In genomic region chr13:39956017-39956416, GRCm38 (mm10) we compare ENCODE assay signal across 22 mouse cellular contexts.
A peak's percentile ranks its signal among the peaks of the same experiment; 100 is the strongest.
DNase-seq lines count a peak whose midpoint lies in the region; ATAC-seq lines count a peak whose summit lies in the region.
"Had no signal": no experiment of that assay in that cellular context is flagged by ENCODE, and none has a peak within 500 bp of the region (broad histone marks: within the 10 kb centered on the region; RNA-seq: fewer than 3 reads in every experiment).

No protein-coding gene starts in this region.

- no peak overlapping the region for H3K4me2 ChIP-seq in kidney, embryonic 16.5 days (replicated peaks; ENCODE audit: low read depth, low read length)
- H3K4me2 ChIP-seq: embryonic facial prominence, embryonic 13.5 days; embryonic facial prominence, embryonic 15.5 days; forebrain, embryonic 12.5 days had no signal

- H3K4me1 ChIP-seq in kidney, embryonic 16.5 days (ENCODE audit: insufficient read depth, low read length): no peaks in the 10 kb centered on the region
- H3K4me1 ChIP-seq: embryonic facial prominence, embryonic 13.5 days; embryonic facial prominence, embryonic 15.5 days; forebrain, embryonic 10.5 days; forebrain, embryonic 12.5 days had no signal

- H3K9me3 ChIP-seq in kidney, embryonic 16.5 days (ENCODE audit: low read length): no peaks in the 10 kb centered on the region
- H3K9me3 ChIP-seq: embryonic facial prominence, embryonic 13.5 days; embryonic facial prominence, embryonic 15.5 days; forebrain, embryonic 10.5 days; forebrain, embryonic 12.5 days had no signal

- ATAC-seq in kidney, embryonic 16.5 days (ENCODE audit: low FRiP score, low TSS enrichment): peak; percentile 81
- ATAC-seq: forebrain, embryonic 14.5 days had no signal

- H3K27ac ChIP-seq in kidney, embryonic 16.5 days (ENCODE audit: low read length): no peak overlapping the region
- H3K27ac ChIP-seq: embryonic facial prominence, embryonic 13.5 days; embryonic facial prominence, embryonic 15.5 days; forebrain, embryonic 10.5 days; forebrain, embryonic 12.5 days had no signal

- 65% methylated on average over 5 of the region's 5 CpGs for WGBS in kidney, embryonic 16.5 days

- no peak overlapping the region for H3K9ac ChIP-seq in kidney, embryonic 16.5 days (replicated peaks; ENCODE audit: low read length)
- H3K9ac ChIP-seq: embryonic facial prominence, embryonic 13.5 days; embryonic facial prominence, embryonic 15.5 days; forebrain, embryonic 12.5 days had no signal

- DNase-seq in kidney, adult 9 months: peak; percentile 8
- DNase-seq in kidney, postnatal 25 days: no peak
- DNase-seq in kidney, adult 18-20 months: no peak
- DNase-seq in kidney, postnatal 4 days: peak; percentile 5 to 19
- no peak for DNase-seq in kidney, adult 11 months
- DNase-seq: adrenal gland, adult 2 months; adrenal gland, postnatal 10 days; adrenal gland, postnatal 25 days; cerebellum, adult 11 months; cerebellum, adult 18-20 months; cerebellum, adult 8-10 months; cerebellum, adult 9-11 months; cerebellum, postnatal 14 days; cerebellum, postnatal 36 days; embryo, embryonic 11 days had no signal

- H3K27me3 ChIP-seq in kidney, embryonic 16.5 days (ENCODE audit: insufficient read depth, low read length): no peaks in the 10 kb centered on the region
- H3K27me3 ChIP-seq: embryonic facial prominence, embryonic 13.5 days; embryonic facial prominence, embryonic 15.5 days; forebrain, embryonic 12.5 days had no signal

- no peak overlapping the region for H3K4me3 ChIP-seq in kidney, embryonic 16.5 days (ENCODE audit: low read length)
- H3K4me3 ChIP-seq: embryonic facial prominence, embryonic 13.5 days; embryonic facial prominence, embryonic 15.5 days; erythroblast, embryonic 14.5 days; forebrain, embryonic 10.5 days; forebrain, embryonic 12.5 days had no signal

- no peaks in the 10 kb centered on the region for H3K36me3 ChIP-seq in kidney, embryonic 16.5 days (ENCODE audit: insufficient read depth, low read length)
- H3K36me3 ChIP-seq: embryonic facial prominence, embryonic 13.5 days; embryonic facial prominence, embryonic 15.5 days; forebrain, embryonic 10.5 days; forebrain, embryonic 12.5 days had no signal

Comparison
In these comparisons a context has a peak if more than half of its experiments do, and no peak if none do; other contexts are left out.
1. DNase-seq: peak in kidney, adult 9 months (single experiment) and kidney, postnatal 4 days (2 of 2); none in kidney, postnatal 25 days (0 of 2), kidney, adult 18-20 months (single experiment) and kidney, adult 11 months (single experiment).